Mouse (Mus musculus) cerebellum, adult 2 months (tissue): ENCODE measurements around the gene Kirrel3.

Source experiments
- CTCF ChIP-seq: fragments of 200-500 bp; IDR thresholded peaks from 2 replicates; pipeline ENCODE4 v1.5.1; 2011; ENCODE audit warnings: low read depth, mild to moderate bottlenecking, control low read depth, low read length, moderate library complexity, borderline replicate concordance; ENCODE audit not compliant: insufficient read depth
- POLR2A ChIP-seq: fragments of 200-500 bp; IDR thresholded peaks from 2 replicates; pipeline ENCODE4 v1.6.1; 2011; ENCODE audit warnings: low read length, control low read depth, borderline replicate concordance; ENCODE audit not compliant: insufficient read depth

DNA sequence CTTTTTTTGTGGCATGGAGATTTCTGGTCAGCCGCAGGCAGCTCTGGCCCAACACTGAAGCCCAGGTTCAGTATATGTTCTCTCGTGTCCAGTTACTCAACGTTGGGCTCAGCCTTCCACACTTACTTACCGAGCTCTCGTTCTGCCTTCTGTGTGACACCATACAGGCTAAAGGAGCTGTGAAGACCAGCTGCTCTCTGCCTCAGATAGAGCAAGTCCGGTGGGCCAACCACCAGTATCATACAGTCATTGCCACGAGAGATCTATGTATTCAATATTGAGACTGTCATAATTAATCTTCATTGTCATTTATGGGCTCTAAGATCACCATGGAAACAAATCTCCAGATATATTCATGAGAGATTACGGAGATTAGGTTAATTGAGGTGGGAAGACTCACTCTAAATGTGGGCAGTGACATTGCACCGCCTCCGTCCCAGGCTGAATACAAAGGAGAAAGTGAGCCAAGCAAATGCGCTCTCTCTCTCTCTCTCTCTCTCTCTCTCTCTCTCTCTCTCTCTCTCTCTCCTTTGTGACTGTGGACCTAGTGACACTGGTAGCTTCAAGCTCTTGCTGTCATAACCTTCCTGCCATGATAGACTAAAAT is 339.8 kb downstream of the Kirrel3 start:
- no peak for TF ChIP-seq CTCF
- no peak for TF ChIP-seq POLR2A
